Mouse (Mus musculus) neural tube, embryonic 11.5 days (tissue): Measurements from ENCODE around the gene Ptges. TPM values are rescaled to one million over a fixed set of nuclear protein-coding genes. Genes with fewer than 3 reads are reported as not detected.
"Not testable (repeated sequence)": the region's sequence is repeated elsewhere in the genome, so short reads cannot be mapped to it uniquely, and the experiment has no call there.

ENCODE experiments used
- ATAC-seq: fragments of 200-750 bp; cut with Nextera tagmentation; 2 replicates; pipeline ENCODE4 v1.8.0; 2017; ENCODE audit warnings: moderate number of reproducible peaks, mild to moderate bottlenecking, moderate TSS enrichment, moderate library complexity; ENCODE audit not compliant: insufficient read depth, low FRiP score, low TSS enrichment
- DNase-seq: peaks from one replicate; pipeline ENCODE4 v3.0.0-alpha.2; 2015; ENCODE audit warnings: low spot score
- H3K27ac ChIP-seq: fragments of 300-500 bp; sonication (generic); 2 replicates; pipeline ENCODE4 v1.5.1; 2014; ENCODE audit warnings: low read depth, mild to moderate bottlenecking, low read length
- H3K27me3 ChIP-seq: fragments of 300-500 bp; sonication (generic); 2 replicates; pipeline ENCODE4 v1.6.1; 2014; ENCODE audit warnings: mild to moderate bottlenecking, low read length, mixed read lengths; ENCODE audit not compliant: control insufficient read depth, insufficient read depth
- H3K36me3 ChIP-seq: fragments of 300-500 bp; sonication (generic); 2 replicates; pipeline ENCODE4 v1.6.1; 2014; ENCODE audit warnings: mild to moderate bottlenecking, low read length, moderate library complexity, mixed read lengths; ENCODE audit not compliant: control insufficient read depth, insufficient read depth
- H3K4me1 ChIP-seq: fragments of 300-500 bp; sonication (generic); 2 replicates; pipeline ENCODE4 v1.6.1; 2014; ENCODE audit warnings: low read length, mixed read lengths; ENCODE audit not compliant: control insufficient read depth, insufficient read depth
- H3K4me2 ChIP-seq: fragments of 300-500 bp; sonication (generic); 2 replicates; pipeline ENCODE4 v1.6.1; 2014; ENCODE audit warnings: low read depth, mild to moderate bottlenecking, moderate library complexity
- H3K4me3 ChIP-seq: fragments of 300-500 bp; sonication (generic); 2 replicates; pipeline ENCODE4 v1.5.1; 2014; ENCODE audit warnings: low read depth, low read length
- H3K9ac ChIP-seq: fragments of 300-500 bp; sonication (generic); 2 replicates; pipeline ENCODE4 v1.6.1; 2014; ENCODE audit warnings: mild to moderate bottlenecking, low read length
- H3K9me3 ChIP-seq: fragments of 300-500 bp; sonication (generic); 2 replicates; pipeline ENCODE4 v1.6.1; 2016; ENCODE audit warnings: low read length; ENCODE audit not compliant: control insufficient read depth
- WGBS: fragments of 180-500 bp; shearing (Covaris S2); extraction: QIAGEN DNeasy Blood & Tissue Kit; methylation state at CpG from one replicate; pipeline ENCODE4 v1.1.7; 2014; 5-methylcytosine and 5-hydroxymethylcytosine counted together
- polyA plus RNA-seq: library from polyadenylated mRNA; unstranded; fragments of >200 nt; fragmentation: Nextera tagmentation; extraction: Ambion mirVana; gene quantifications from 2 replicates; pipeline ENCODE4 v1.2.1, GENCODE M21; 2014

Ptges gene
- polyA plus RNA-seq, 1 experiment from 2014 or later = 2.6 TPM

DNA sequence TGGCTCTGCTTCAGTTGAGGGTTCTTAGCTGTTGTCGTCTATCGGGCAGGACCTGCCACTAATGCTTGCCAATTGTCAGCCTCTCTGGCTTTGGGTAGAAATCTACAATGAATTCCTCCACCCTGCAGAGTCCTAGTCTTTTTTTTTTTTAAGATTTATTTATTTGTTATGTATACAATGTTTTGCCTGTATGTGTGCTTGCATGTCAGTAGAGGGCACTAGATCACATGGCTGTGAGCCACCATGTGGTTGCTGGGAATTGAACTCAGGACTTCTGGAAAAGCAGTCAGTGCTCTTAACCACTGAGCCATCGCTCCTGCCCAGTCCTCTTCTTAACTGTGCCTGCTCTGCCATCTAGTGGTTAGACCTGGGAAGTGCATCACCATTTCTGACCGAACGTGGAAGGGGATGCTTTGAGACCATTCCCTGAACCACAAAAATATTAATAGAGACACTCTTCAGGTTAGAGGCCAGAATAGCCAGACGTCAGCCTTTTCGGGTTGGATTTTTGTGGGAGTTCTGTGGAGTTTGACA, 4.3 kb upstream of the Ptges start:
- DNase-seq (peak; percentile 80), ATAC-seq (no peak)
- no peak overlapping the region for H3K4me2 ChIP-seq

DNA sequence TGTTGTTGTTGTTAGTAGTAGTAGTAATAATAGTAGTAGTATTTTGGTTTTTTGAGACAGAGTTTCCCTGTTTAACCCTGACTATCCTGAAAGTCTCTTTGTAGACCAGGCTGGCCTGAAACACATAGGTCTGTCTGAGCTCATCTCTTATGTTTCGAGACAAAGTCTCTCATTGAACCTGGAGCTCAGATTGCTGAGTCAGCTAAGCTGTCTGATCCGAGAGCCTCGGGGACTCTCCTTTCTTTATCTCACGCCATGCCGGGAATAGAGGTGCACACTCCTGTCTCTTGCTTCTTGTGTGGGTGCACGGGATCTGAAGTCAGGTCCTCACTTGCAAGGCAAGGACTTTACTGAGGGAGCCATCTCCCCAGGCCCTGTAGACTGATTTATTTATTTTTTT, 3.4 kb upstream of the Ptges start:
- no peak overlapping the region for H3K9ac ChIP-seq
- no peak overlapping the region for H3K4me2 ChIP-seq
- no peaks in the 10 kb centered on the region for H3K9me3 ChIP-seq
- 79% methylated on average over 6 of the region's 6 CpGs for WGBS
- ATAC-seq (no peak), DNase-seq (no peak)
- H3K27ac ChIP-seq = no peak overlapping the region
- H3K4me3 ChIP-seq = no peak overlapping the region
- H3K36me3 ChIP-seq = no peaks in the 10 kb centered on the region
- no peaks in the 10 kb centered on the region for H3K4me1 ChIP-seq
- no peaks in the 10 kb centered on the region for H3K27me3 ChIP-seq

More for the DNA sequence above, 4.3 kb upstream of the Ptges start:
- H3K36me3 ChIP-seq = no peaks in the 10 kb centered on the region
- H3K9ac ChIP-seq = no peak overlapping the region
- H3K4me1 ChIP-seq = no peaks in the 10 kb centered on the region
- no peaks in the 10 kb centered on the region for H3K27me3 ChIP-seq
- 25% methylated on average over 7 of the region's 7 CpGs for WGBS
- no peak overlapping the region for H3K27ac ChIP-seq
- H3K9me3 ChIP-seq = no peaks in the 10 kb centered on the region
- no peak overlapping the region for H3K4me3 ChIP-seq

DNA sequence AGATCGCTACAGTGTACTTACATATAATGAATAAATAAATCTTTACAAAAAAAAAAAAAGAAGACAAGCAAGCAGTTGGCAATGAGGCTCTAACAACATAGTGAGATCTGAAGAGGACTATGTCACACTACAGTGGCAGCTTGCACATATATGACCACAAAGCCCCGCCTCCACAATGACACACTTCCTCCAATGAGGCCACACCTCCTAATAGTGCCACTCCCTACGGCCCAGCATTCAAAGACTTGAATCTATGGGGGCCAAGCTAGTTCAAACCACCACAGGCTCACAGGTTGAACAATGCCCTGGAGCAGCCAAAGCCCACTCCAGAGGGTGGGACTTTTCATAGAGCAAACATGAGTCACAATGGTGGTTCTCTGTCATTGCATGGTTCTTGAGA, 2.3 kb upstream of the Ptges start:
- Histone ChIP-seq H3K36me3 (no peaks in the 10 kb centered on the region), H3K27me3 (no peaks in the 10 kb centered on the region), H3K4me3 (no peak overlapping the region), H3K9ac (no peak overlapping the region), H3K27ac (no peak overlapping the region), H3K9me3 (no peaks in the 10 kb centered on the region), H3K4me1 (no peaks in the 10 kb centered on the region), H3K4me2 (no peak overlapping the region)
- ATAC-seq (no peak), DNase-seq (no peak)
- 80% methylated on average over 3 of the region's 3 CpGs for WGBS

DNA sequence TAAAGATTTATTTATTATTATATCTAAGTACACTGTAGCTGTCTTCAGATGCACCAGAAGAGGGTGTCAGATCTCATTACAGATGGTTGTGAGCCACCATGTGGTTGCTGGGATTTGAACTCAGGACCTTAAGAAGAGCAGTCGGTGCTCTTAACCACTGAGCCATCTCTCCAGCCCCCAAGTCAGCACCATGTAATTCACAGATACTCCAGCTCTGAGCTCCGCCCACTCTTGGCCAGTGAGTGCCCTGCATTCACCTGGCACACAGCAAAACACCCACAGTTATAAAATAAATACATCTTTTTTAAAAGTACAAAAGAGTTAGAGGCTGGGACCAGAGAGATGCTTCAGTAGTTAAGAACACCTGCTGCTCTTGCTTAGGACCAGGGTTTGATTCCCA, 1.2 kb upstream of the Ptges start:
- not testable (repeated sequence) for H3K4me3 ChIP-seq, ATAC-seq, H3K27me3 ChIP-seq, H3K4me2 ChIP-seq, DNase-seq, H3K4me1 ChIP-seq, H3K9me3 ChIP-seq, H3K9ac ChIP-seq, H3K36me3 ChIP-seq, H3K27ac ChIP-seq
- WGBS = 89% methylated on average over 2 of the region's 2 CpGs

DNA sequence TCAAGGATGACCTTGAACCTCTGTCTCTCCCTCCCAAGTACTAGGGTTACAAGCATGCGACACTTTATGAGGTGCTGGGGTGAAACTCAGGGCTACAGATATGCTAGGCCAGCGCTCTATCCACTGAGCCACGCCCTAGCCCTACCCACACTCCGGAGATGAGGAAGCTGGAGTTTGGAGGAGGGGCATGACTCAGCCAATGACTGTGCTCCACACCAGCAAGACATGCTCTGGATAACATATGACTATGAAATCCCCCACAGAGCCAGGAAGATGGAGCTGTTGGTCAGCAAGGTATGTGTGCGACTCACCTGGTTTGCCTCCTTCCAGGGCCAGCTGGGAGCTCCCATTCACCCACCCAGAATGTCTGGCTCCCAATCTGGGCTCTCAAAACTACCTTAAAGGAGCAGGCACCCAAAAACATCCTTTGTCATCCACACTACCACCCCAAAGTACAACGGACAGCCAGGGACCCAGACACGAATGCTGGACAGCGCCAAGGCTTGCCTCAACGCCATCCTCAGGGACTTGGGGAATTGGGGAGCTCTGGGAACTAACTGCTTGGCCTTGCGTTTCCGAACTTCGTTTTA, 675 bp downstream of the Ptges start:
- DNase-seq (no peak), ATAC-seq (no peak)
- Histone ChIP-seq H3K4me3 (0 out of 2 replicates have a peak overlapping the region, but pooled peaks have one; percentile 0), H3K4me1 (no peaks in the 10 kb centered on the region), H3K36me3 (no peaks in the 10 kb centered on the region), H3K27me3 (no peaks in the 10 kb centered on the region), H3K9me3 (no peaks in the 10 kb centered on the region), H3K9ac (no peak overlapping the region), H3K4me2 (peak overlapping the region; percentile 36), H3K27ac (no peak overlapping the region)
- WGBS = 28% methylated on average over 12 of the region's 12 CpGs

DNA sequence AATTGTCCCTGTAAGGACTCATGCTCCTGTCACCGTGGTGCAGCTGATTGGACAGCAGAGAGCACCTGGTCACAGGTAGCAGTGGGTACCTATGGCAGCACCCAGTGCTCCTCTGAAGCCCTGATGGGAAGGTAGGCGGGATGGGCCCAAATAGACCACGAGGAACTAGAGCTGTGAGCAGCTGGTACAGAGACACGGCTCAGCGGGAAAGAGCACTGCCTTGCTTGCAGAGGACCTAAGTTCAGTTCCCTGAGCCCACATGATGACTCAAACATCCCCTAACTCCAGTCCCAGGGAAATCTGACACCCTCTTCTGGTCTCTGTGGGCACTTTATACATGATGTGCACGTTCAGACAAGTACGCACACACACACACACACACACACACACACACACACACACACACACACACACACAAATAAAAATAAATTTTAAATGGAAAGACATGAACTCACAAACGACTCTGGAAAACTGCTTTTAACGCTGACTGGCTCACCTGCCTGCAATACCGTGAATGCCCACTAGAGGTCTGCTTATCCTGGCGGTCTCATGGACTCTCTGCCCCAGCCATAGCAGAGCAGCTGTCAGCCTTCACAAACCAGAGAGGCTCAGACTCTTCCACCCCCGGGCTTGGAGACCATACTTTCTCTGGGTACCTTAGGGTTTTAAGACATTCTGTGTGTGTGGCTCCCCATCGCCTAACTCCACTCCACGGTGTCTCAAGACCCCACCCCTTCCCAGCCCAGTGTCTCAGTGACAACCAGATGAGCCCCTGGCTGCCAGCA, 1.6 kb downstream of the Ptges start:
- no peak for ATAC-seq
- DNase-seq = peak; percentile 80
- H3K9ac ChIP-seq = no peak overlapping the region
- H3K27ac ChIP-seq = no peak overlapping the region
- H3K4me2 ChIP-seq = no peak overlapping the region
- 23% methylated on average over 14 of the region's 14 CpGs for WGBS
- H3K36me3 ChIP-seq = no peaks in the 10 kb centered on the region
- no peak overlapping the region for H3K4me3 ChIP-seq
- H3K27me3 ChIP-seq = no peaks in the 10 kb centered on the region
- H3K9me3 ChIP-seq = no peaks in the 10 kb centered on the region
- no peaks in the 10 kb centered on the region for H3K4me1 ChIP-seq

DNA sequence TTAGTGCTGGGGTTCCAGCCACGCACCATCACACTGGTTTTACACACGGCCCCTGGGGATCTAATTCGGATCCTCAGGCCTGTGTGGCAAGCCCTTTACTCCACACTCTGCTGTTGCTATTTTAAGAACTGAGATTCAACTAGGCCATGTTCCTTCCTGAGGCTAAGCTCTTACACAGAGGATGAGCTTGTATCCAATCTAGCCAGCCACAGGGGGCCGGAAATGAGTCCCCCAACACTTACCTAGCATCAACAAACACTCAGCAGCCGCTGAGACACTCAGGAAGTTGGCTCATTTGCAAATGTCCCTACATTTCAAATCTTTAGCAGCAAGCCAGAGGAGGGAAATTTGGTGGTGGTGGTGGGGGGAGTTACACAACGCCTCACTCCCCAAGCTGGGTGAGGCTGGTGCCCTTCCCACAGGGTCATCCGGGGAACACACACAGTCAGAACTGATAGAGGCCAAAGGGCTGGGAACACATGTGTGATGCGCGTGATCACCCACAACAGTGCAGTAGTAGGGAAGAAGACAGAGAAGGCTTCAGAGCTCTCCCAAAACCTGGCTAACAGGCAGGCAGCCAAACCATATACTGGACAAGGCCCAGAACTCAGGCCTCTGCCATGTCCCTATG, 2.4 kb downstream of the Ptges start:
- DNase-seq = no peak
- H3K9ac ChIP-seq = no peak overlapping the region

DNA sequence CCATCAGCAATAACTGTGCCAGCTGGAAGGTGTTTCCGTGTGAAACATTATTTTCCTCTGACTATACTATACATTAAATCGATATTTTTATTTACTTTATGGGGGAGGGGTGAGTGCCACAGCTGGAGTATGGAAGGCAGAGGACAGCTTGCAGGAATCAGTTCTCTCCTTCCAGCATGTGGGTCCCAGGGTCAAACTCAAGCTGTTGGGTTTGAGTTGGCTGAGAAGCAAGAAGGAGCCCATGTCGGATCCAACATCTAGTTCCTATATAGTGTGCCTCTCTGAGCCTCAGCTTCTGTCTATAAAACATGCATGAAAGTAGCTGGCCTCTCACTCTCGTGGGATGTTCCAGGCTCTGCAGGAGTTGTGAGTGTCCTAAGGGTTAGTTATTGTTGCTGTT, 3.3 kb downstream of the Ptges start:
- Histone ChIP-seq H3K9me3 (no peaks in the 10 kb centered on the region), H3K27me3 (no peaks in the 10 kb centered on the region), H3K27ac (no peak overlapping the region), H3K4me2 (no peak overlapping the region), H3K36me3 (no peaks in the 10 kb centered on the region), H3K9ac (no peak overlapping the region), H3K4me3 (no peak overlapping the region), H3K4me1 (no peaks in the 10 kb centered on the region)
- 78% methylated on average over 4 of the region's 4 CpGs for WGBS
- no peak for ATAC-seq
- DNase-seq = no peak

More for the DNA sequence above, 2.4 kb downstream of the Ptges start:
- no peak overlapping the region for H3K27ac ChIP-seq
- ATAC-seq = no peak
- H3K36me3 ChIP-seq = no peaks in the 10 kb centered on the region
- H3K4me3 ChIP-seq = no peak overlapping the region
- no peaks in the 10 kb centered on the region for H3K4me1 ChIP-seq
- WGBS = 63% methylated on average over 9 of the region's 9 CpGs
- H3K27me3 ChIP-seq = no peaks in the 10 kb centered on the region
- no peak overlapping the region for H3K4me2 ChIP-seq
- no peaks in the 10 kb centered on the region for H3K9me3 ChIP-seq
